Mouse (Mus musculus): Measurements from ENCODE around the gene Mtg2. TPM values are rescaled to one million over a fixed set of nuclear protein-coding genes. Genes with fewer than 3 reads are reported as not detected.

Mtg2 gene
- polyA plus RNA-seq, 1 experiment, result 17.2 TPM

GRCm38 (mm10) chr2:180107081-180107480, 36.7 kb downstream of the Mtg2 start:
- H3K36me3 ChIP-seq (ENCODE audit: control insufficient read depth, insufficient read depth), result no peaks in the 10 kb centered on the region
- H3K4me2 ChIP-seq (ENCODE audit: low read depth), result no peak overlapping the region
- peaks cover 65% of the 10 kb centered on the region for H3K27me3 ChIP-seq (ENCODE audit: control insufficient read depth, insufficient read depth, insufficient read length)
- no peak overlapping the region for H3ac ChIP-seq (ENCODE audit: control insufficient read depth, insufficient read length)
- no peaks in the 10 kb centered on the region for H3K79me2 ChIP-seq (ENCODE audit: control insufficient read depth, insufficient read depth)
- TF ChIP-seq POLR2A (IDR thresholded peaks at IDR 0.05; ENCODE audit: insufficient read length, low read depth), result no peak
- no peak for TF ChIP-seq USF1 (IDR thresholded peaks at IDR 0.05; ENCODE audit: low read depth)
- no peak for TF ChIP-seq REST (IDR thresholded peaks at IDR 0.05; ENCODE audit: insufficient read depth, insufficient read length)
- TF ChIP-seq MYOD1 (IDR thresholded peaks at IDR 0.05; ENCODE audit: control insufficient read depth in 1 of 3, insufficient read length in 2 of 3, low read depth in 2 of 3), result no peak
- TF ChIP-seq CEBPB (IDR thresholded peaks at IDR 0.05; ENCODE audit: insufficient read depth, poor library complexity, severe bottlenecking), result no peak
- no peak overlapping the region for H3K4me3 ChIP-seq

GRCm38 (mm10) chr2:180108285-180108684, 37.9 kb downstream of the Mtg2 start:
- Histone ChIP-seq H3K36me3 (ENCODE audit: control insufficient read depth, insufficient read depth) (no peaks in the 10 kb centered on the region), H3ac (ENCODE audit: control insufficient read depth, insufficient read length) (no peak overlapping the region), H3K27me3 (ENCODE audit: control insufficient read depth, insufficient read depth, insufficient read length) (peaks cover 53% of the 10 kb centered on the region), H3K4me2 (ENCODE audit: low read depth) (no peak overlapping the region), H3K79me2 (ENCODE audit: control insufficient read depth, insufficient read depth) (no peaks in the 10 kb centered on the region), H3K4me3 (no peak overlapping the region)
- no peak for TF ChIP-seq MAX (IDR thresholded peaks at IDR 0.05; ENCODE audit: low read depth)
- no peak for TF ChIP-seq E2F4 (IDR thresholded peaks at IDR 0.05; ENCODE audit: insufficient read depth)
- TF ChIP-seq TCF12 (IDR thresholded peaks at IDR 0.05; ENCODE audit: insufficient read depth, poor library complexity, severe bottlenecking), result no peak
- no peak for TF ChIP-seq SRF (IDR thresholded peaks at IDR 0.05; ENCODE audit: control insufficient read depth, insufficient read length, low read depth)
- no peak for TF ChIP-seq CEBPB (IDR thresholded peaks at IDR 0.05; ENCODE audit: insufficient read depth, poor library complexity, severe bottlenecking)
- no peak for TF ChIP-seq POLR2AphosphoS2 (IDR thresholded peaks at IDR 0.05; ENCODE audit: insufficient read length, low read depth)
- no peak for TF ChIP-seq REST (IDR thresholded peaks at IDR 0.05; ENCODE audit: insufficient read depth, insufficient read length)
- no peak for TF ChIP-seq MYOD1 (IDR thresholded peaks at IDR 0.05; ENCODE audit: control insufficient read depth in 1 of 3, insufficient read length in 2 of 3, low read depth in 2 of 3)
- TF ChIP-seq MYOG (IDR thresholded peaks at IDR 0.05; ENCODE audit: control insufficient read depth in 1 of 3, insufficient read depth in 1 of 3, insufficient read length in 2 of 3, low read depth in 2 of 3), result no peak
- no peak for TF ChIP-seq TCF3 (IDR thresholded peaks at IDR 0.05; ENCODE audit: insufficient read length, low read depth)
- TF ChIP-seq POLR2A (IDR thresholded peaks at IDR 0.05; ENCODE audit: insufficient read length, low read depth), result no peak
- no peak for TF ChIP-seq USF1 (IDR thresholded peaks at IDR 0.05; ENCODE audit: low read depth)

- Histone ChIP-seq H3K4me3 (no peak overlapping the region), H3K79me2 (ENCODE audit: control insufficient read depth, insufficient read depth) (no peaks in the 10 kb centered on the region), H3ac (ENCODE audit: control insufficient read depth, insufficient read length) (no peak overlapping the region), H3K4me2 (ENCODE audit: low read depth) (peak overlapping the region; percentile 40), H3K36me3 (ENCODE audit: control insufficient read depth, insufficient read depth) (no peaks in the 10 kb centered on the region), H3K27me3 (ENCODE audit: control insufficient read depth, insufficient read depth, insufficient read length) (peaks cover 21% of the 10 kb centered on the region)
- TF ChIP-seq MYOD1 (IDR thresholded peaks at IDR 0.05; ENCODE audit: control insufficient read depth in 1 of 3, insufficient read length in 2 of 3, low read depth in 2 of 3) (peak; percentile 41 to 90 (median 77)), MYOG (IDR thresholded peaks at IDR 0.05; ENCODE audit: control insufficient read depth in 1 of 3, insufficient read depth in 1 of 3, insufficient read length in 2 of 3, low read depth in 2 of 3) (peak; percentile 74 to 93 (median 88)), MAX (IDR thresholded peaks at IDR 0.05; ENCODE audit: low read depth) (no peak), TCF12 (IDR thresholded peaks at IDR 0.05; ENCODE audit: insufficient read depth, poor library complexity, severe bottlenecking) (peak; percentile 54)
These were observed 43.8 kb downstream of the Mtg2 start for GRCm38 (mm10) chr2:180113909-180114890.

- TF ChIP-seq TCF12 (IDR thresholded peaks at IDR 0.05; ENCODE audit: insufficient read depth, poor library complexity, severe bottlenecking), result no peak
- TF ChIP-seq MYOG (IDR thresholded peaks at IDR 0.05; ENCODE audit: control insufficient read depth in 1 of 3, insufficient read depth in 1 of 3, insufficient read length in 2 of 3, low read depth in 2 of 3), result peak in 1 of 3 experiments; percentile 65
- no peak overlapping the region for H3K4me3 ChIP-seq
- H3K4me2 ChIP-seq (ENCODE audit: low read depth), result peak overlapping the region; percentile 40
These were observed 44.9 kb downstream of the Mtg2 start for GRCm38 (mm10) chr2:180115279-180115678.

GRCm38 (mm10) chr2:180116081-180116493, 45.7 kb downstream of the Mtg2 start:
- no peak for TF ChIP-seq SRF (IDR thresholded peaks at IDR 0.05; ENCODE audit: control insufficient read depth, insufficient read length, low read depth)
- TF ChIP-seq MYOD1 (IDR thresholded peaks at IDR 0.05; ENCODE audit: control insufficient read depth in 1 of 3, insufficient read length in 2 of 3, low read depth in 2 of 3), result peak in 1 of 3 experiments; percentile 42
- TF ChIP-seq MYOG (IDR thresholded peaks at IDR 0.05; ENCODE audit: control insufficient read depth in 1 of 3, insufficient read depth in 1 of 3, insufficient read length in 2 of 3, low read depth in 2 of 3), result peak in 1 of 3 experiments; percentile 74
- no peak for TF ChIP-seq POLR2AphosphoS2 (IDR thresholded peaks at IDR 0.05; ENCODE audit: insufficient read length, low read depth)
- no peak for TF ChIP-seq E2F4 (IDR thresholded peaks at IDR 0.05; ENCODE audit: insufficient read depth)
- TF ChIP-seq TCF3 (IDR thresholded peaks at IDR 0.05; ENCODE audit: insufficient read length, low read depth), result no peak
- TF ChIP-seq REST (IDR thresholded peaks at IDR 0.05; ENCODE audit: insufficient read depth, insufficient read length), result no peak
- no peak for TF ChIP-seq USF1 (IDR thresholded peaks at IDR 0.05; ENCODE audit: low read depth)
- TF ChIP-seq CEBPB (IDR thresholded peaks at IDR 0.05; ENCODE audit: insufficient read depth, poor library complexity, severe bottlenecking), result no peak
- no peak for TF ChIP-seq POLR2A (IDR thresholded peaks at IDR 0.05; ENCODE audit: insufficient read length, low read depth)
- no peaks in the 10 kb centered on the region for H3K36me3 ChIP-seq (ENCODE audit: control insufficient read depth, insufficient read depth)
- no peak overlapping the region for H3K4me3 ChIP-seq
- peaks cover 16% of the 10 kb centered on the region for H3K79me2 ChIP-seq (ENCODE audit: control insufficient read depth, insufficient read depth)
- H3ac ChIP-seq (ENCODE audit: control insufficient read depth, insufficient read length), result no peak overlapping the region
- peak overlapping the region; percentile 40 for H3K4me2 ChIP-seq (ENCODE audit: low read depth)
- H3K27me3 ChIP-seq (ENCODE audit: control insufficient read depth, insufficient read depth, insufficient read length), result peaks cover 5% of the 10 kb centered on the region

More at GRCm38 (mm10) chr2:180115279-180115678, 44.9 kb downstream of the Mtg2 start:
- peaks cover 8% of the 10 kb centered on the region for H3K79me2 ChIP-seq (ENCODE audit: control insufficient read depth, insufficient read depth)
- H3K27me3 ChIP-seq (ENCODE audit: control insufficient read depth, insufficient read depth, insufficient read length), result peaks cover 11% of the 10 kb centered on the region
- no peaks in the 10 kb centered on the region for H3K36me3 ChIP-seq (ENCODE audit: control insufficient read depth, insufficient read depth)
- no peak overlapping the region for H3ac ChIP-seq (ENCODE audit: control insufficient read depth, insufficient read length)
